Mouse (Mus musculus) small intestine, adult 2 months (tissue): ENCODE measurements around the gene Rab27a. TPM values are rescaled to one million over a fixed set of nuclear protein-coding genes. Genes with fewer than 3 reads are reported as not detected.

ENCODE experiments used
- H3K27ac ChIP-seq: fragments of 200-500 bp; 2 replicates; pipeline ENCODE4 v1.5.1; 2012; ENCODE audit warnings: low read depth, low read length, control low read depth, inconsistent platforms; ENCODE audit not compliant: insufficient read depth
- H3K27me3 ChIP-seq: fragments of 200-500 bp; 2 replicates; pipeline ENCODE4 v1.6.1; 2012; ENCODE audit warnings: mild to moderate bottlenecking, moderate library complexity, low read length, inconsistent platforms; ENCODE audit not compliant: control insufficient read depth, insufficient read depth
- H3K36me3 ChIP-seq: fragments of 200-500 bp; 2 replicates; pipeline ENCODE4 v1.6.1; 2012; ENCODE audit warnings: mild to moderate bottlenecking, low read length, control low read depth, inconsistent platforms; ENCODE audit not compliant: control insufficient read depth, insufficient read depth
- H3K4me1 ChIP-seq: fragments of 200-500 bp; 2 replicates; pipeline ENCODE4 v1.6.1; 2012; ENCODE audit warnings: low read length, inconsistent platforms, mixed read lengths; ENCODE audit not compliant: control insufficient read depth, insufficient read depth, insufficient read length
- H3K4me3 ChIP-seq: fragments of 200-500 bp; 2 replicates; pipeline ENCODE4 v1.5.1; 2012; ENCODE audit warnings: low read depth, mild to moderate bottlenecking, control low read depth, inconsistent platforms, low read length, moderate library complexity
- CTCF ChIP-seq: fragments of 200-500 bp; IDR thresholded peaks from 2 replicates; pipeline ENCODE4 v1.5.1; 2012; ENCODE audit warnings: low read depth, mild to moderate bottlenecking, control low read depth, inconsistent platforms, low read length, moderate library complexity, mixed read lengths; ENCODE audit not compliant: insufficient replicate concordance, insufficient read length; ENCODE audit errors: extremely low read depth
- POLR2A ChIP-seq: fragments of 200-500 bp; IDR thresholded peaks from 2 replicates; pipeline ENCODE4 v1.6.1; 2012; ENCODE audit warnings: low read depth, mild to moderate bottlenecking, control low read depth, inconsistent platforms, low read length, moderate library complexity
- WGBS: fragments of 180-500 bp; shearing (Covaris S2); methylation state at CpG from one replicate; pipeline ENCODE4 v1.1.7; 2018; 5-methylcytosine and 5-hydroxymethylcytosine counted together
- polyA plus RNA-seq: library from polyadenylated mRNA; depleted of rRNA; stranded (reverse); fragments of >200 nt; gene quantifications from 2 replicates; pipeline ENCODE4 v1.2.3, GENCODE M21; 2012

Gene Rab27a
- polyA plus RNA-seq, 1 experiment, result 6.5 TPM

DNA sequence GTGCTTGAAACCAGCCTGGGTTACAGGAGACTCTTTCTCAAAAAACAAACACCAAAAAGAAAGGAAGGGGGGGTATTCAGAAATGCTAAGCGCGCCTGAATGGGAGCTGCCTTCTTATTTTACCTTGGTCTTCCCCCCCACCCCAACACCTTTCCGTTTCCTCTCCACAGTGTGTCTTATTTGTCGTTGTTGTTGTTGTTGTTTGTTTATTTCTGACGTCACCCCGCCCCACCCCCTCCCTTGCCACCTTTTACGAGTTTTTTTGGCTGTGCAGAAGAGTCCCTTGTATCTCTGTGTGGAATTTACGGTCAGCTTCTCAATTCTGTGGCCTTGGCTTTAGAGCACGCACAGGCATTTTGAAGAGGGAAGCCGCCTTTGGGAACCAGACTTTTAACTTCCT is 1.1 kb downstream of the Rab27a start:
- TF ChIP-seq CTCF (no peak), POLR2A (no peak)
- H3K27ac ChIP-seq, result peak overlapping the region; percentile 69; the same call in 1 of the 2 replicates
- peak overlapping the region; percentile 92; the same call in 1 of the 2 replicates for H3K4me3 ChIP-seq
- H3K4me1 ChIP-seq, result no peaks in the 10 kb centered on the region; the same call in 1 of the 2 replicates
- H3K36me3 ChIP-seq, result no peaks in the 10 kb centered on the region
- no peaks in the 10 kb centered on the region for H3K27me3 ChIP-seq
- 71% methylated on average over 10 of the region's 10 CpGs for WGBS

DNA sequence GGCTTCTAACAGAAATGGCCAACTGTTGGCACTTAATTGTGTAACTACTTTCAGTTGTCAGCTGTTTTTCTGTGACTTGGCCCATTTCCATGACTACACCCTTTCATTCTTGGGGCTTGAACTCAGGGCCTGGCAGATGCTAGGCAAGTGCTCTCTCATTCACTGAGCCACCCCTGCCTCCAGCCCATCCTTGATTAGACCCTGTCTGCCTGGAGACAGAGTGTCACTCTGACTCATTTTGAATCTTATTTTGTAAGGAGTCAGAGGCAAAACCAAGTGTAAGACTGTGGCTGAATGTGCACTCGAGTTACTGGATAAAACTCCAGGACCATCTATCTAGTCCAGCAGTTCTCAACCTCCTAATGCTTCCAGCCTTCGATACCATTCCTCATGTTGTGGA is 3.3 kb downstream of the Rab27a start:
- Histone ChIP-seq H3K27ac (no peak overlapping the region), H3K4me1 (no peaks in the 10 kb centered on the region; the same call in 1 of the 2 replicates), H3K4me3 (no peak overlapping the region), H3K27me3 (no peaks in the 10 kb centered on the region), H3K36me3 (no peaks in the 10 kb centered on the region)
- 83% methylated on average over 2 of the region's 2 CpGs for WGBS
- TF ChIP-seq CTCF (no peak), POLR2A (no peak)

DNA sequence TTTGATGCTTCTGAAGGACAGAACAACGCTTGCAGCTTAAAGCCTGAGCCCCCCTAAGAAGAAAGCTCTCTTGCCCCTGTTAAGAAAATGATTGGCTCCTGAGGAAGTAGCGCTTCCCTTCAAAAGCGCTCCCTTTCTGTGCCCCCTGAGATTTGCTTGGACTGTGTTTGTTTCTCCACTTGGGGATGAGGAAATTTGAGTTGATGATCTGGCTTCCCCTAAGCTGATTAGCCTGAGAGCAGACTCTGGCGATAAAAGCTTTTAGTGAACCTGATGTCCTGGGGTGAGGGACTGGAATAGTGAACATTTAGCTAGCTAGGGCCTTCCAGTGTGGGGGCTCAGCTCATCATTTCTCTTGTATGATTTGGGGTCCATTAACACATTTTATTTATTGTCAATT is 4.3 kb downstream of the Rab27a start:
- WGBS, result 69% methylated on average over 4 of the region's 4 CpGs
- Histone ChIP-seq H3K4me3 (no peak overlapping the region), H3K27me3 (no peaks in the 10 kb centered on the region), H3K36me3 (no peaks in the 10 kb centered on the region), H3K4me1 (no peaks in the 10 kb centered on the region; the same call in 1 of the 2 replicates), H3K27ac (no peak overlapping the region)
- TF ChIP-seq CTCF, result no peak
- no peak for TF ChIP-seq POLR2A

DNA sequence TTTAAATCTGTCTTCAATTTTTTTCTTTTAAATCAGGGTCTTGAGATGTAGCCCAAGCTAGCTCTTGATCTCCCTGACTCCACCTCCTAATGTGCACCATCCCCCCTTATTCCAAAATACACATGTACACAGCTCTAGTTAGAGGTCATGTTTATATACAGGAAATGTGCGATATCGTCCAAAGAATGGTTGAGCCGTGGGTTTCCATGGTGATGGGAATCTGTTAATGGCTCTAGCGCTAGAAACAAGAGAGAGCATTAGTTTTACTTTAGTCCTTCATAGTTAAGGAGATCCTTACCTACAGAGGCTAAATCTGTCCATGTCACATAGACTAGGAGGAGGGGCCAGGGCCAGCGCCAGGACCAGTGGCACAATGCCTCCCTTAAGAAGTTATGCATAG is 5.2 kb downstream of the Rab27a start:
- Histone ChIP-seq H3K36me3 (no peaks in the 10 kb centered on the region), H3K4me1 (no peaks in the 10 kb centered on the region; the same call in 1 of the 2 replicates), H3K27ac (no peak overlapping the region), H3K4me3 (no peak overlapping the region), H3K27me3 (no peaks in the 10 kb centered on the region)
- WGBS, result 43% methylated on average over 5 of the region's 5 CpGs
- TF ChIP-seq POLR2A (no peak), CTCF (no peak)

DNA sequence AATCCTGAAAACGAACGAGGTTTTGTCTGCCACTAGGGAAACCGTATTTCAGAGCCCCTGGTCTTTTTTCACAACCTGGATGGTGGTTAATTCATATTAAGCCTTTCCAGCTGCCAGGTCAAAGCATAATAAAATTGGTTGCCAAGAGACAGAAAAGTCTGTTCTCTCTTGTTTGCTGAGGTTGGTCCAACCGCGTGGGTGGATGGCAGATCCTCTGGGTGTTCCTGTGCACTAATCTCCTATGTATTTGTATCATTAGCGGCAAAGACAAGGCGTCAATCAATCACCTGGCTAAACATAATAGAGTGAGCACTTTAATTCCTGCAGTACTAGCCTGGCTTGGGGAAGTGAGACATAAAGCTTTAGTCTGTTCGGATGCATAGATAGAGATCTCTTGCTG is 6.0 kb downstream of the Rab27a start:
- Histone ChIP-seq H3K4me3 (no peak overlapping the region), H3K27ac (no peak overlapping the region), H3K4me1 (peaks cover 2% of the 10 kb centered on the region; the same call in 1 of the 2 replicates), H3K27me3 (no peaks in the 10 kb centered on the region), H3K36me3 (no peaks in the 10 kb centered on the region)
- TF ChIP-seq CTCF, result no peak
- no peak for TF ChIP-seq POLR2A
- 26% methylated on average over 8 of the region's 8 CpGs for WGBS

DNA sequence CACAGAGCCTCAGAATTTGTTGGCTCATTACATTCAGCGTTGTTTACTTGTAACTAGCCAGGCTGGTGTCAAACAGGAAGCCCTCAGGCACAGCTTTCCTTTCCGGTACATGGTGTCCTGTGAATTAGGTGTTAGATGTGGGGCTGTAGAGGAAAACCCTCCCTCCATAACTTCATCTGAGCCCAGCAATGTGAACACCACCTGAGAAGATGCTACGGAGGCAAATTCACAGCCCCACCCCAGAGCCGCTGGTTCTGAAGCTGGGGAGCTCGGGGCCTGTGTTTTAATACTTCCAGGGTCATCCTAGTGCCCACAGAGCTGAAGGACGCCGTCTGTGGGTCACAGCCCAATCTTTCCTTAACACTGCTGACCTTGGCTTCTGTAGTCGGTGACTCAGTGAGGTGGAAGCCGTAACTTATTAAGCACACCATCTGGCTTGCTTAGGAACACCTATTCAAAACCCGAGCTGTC is 10.8 kb downstream of the Rab27a start:
- H3K27me3 ChIP-seq, result no peaks in the 10 kb centered on the region
- TF ChIP-seq CTCF (no peak), POLR2A (no peak)
- H3K27ac ChIP-seq, result peak overlapping the region; percentile 11
- 33% methylated on average over 10 of the region's 10 CpGs for WGBS
- no peaks in the 10 kb centered on the region for H3K36me3 ChIP-seq
- no peak overlapping the region for H3K4me3 ChIP-seq
- H3K4me1 ChIP-seq, result peaks cover 5% of the 10 kb centered on the region

DNA sequence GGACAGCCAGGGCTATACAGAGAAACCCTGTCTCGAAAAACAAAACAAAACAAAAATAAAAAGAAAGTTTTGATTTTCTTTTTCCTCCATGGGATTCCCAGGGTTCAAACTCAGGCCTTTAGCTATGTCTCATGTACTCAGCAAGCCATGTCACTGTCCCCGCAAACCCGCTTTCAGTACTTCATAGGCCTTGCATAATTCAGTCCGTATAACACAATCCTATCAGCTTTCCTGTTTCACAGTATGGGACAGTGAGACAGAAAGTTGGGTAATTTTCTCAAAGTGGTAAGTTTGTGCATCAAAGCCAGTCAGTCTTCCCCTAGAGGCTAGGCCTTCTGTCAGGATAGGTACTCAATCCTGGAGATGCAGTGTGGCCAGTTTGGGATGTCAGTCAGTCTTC is 14.6 kb downstream of the Rab27a start:
- Histone ChIP-seq H3K4me1 (peaks cover 5% of the 10 kb centered on the region), H3K36me3 (no peaks in the 10 kb centered on the region), H3K27ac (no peak overlapping the region), H3K4me3 (no peak overlapping the region), H3K27me3 (no peaks in the 10 kb centered on the region)
- TF ChIP-seq POLR2A (no peak), CTCF (no peak)
- 98% methylated on average over 4 of the region's 4 CpGs for whole genome bisulfite sequencing
